Mouse (Mus musculus) retina, postnatal 7 days (tissue): Measurements from ENCODE around the gene Tmem239.

ENCODE experiments used
- DNase-seq: peaks from one replicate; pipeline ENCODE4 v3.0.0-alpha.2; 2012; ENCODE audit warnings: low read depth, low spot score

Tmem239 gene

DNA sequence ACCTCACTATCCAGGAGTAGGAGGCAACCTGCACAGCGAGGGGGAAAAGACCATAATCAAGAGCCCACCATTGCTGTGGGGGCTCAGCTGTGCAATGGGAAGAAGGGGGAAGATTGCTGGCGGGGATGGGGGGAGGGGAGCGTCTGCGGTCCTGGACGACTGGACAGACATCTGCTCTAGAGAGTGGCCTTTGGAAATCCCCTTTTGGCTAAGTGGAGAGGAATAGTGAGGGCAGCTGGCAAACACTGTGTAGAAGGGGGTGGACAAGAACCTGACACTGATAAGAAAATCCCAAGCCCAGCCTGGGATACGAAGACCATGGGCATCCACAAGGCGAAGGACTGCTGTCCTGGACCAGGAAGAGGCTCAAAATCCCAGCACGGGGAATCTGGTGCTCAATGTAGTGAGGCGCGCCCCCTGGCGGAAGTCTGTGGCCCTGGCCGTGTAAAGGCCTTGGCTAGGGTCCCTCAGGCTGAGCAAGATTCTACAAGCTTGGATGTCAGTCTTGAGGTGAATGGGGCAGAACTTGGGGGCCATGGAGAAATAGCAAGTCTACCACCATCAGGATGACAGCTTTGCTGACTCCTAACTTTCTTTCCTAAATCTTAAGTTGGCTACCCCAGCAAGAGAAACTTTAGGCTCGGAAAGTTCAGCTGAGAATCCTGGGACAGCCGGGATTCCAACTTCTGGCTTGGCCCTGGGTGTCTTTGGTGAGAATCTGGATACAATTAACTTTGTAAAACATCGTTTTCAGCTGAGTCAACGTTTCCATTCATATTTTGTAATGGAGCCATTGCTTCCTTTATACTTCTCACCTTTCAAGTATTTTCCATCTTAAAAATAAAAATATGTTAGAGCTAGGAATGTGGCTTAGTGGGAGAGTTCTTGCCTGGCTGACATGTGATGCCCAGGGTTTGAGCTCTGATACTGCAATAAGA lies 5.5 kb downstream of the Tmem239 start:
- DNase-seq = peak; percentile 73

GRCm38 (mm10) chr2:130412775-130413174 lies 6.5 kb downstream of the Tmem239 start:
- DNase-seq = no peak

- DNase-seq = no peak
Measured at GRCm38 (mm10) chr2:130414094-130414856, 8.0 kb downstream of the Tmem239 start.

DNA sequence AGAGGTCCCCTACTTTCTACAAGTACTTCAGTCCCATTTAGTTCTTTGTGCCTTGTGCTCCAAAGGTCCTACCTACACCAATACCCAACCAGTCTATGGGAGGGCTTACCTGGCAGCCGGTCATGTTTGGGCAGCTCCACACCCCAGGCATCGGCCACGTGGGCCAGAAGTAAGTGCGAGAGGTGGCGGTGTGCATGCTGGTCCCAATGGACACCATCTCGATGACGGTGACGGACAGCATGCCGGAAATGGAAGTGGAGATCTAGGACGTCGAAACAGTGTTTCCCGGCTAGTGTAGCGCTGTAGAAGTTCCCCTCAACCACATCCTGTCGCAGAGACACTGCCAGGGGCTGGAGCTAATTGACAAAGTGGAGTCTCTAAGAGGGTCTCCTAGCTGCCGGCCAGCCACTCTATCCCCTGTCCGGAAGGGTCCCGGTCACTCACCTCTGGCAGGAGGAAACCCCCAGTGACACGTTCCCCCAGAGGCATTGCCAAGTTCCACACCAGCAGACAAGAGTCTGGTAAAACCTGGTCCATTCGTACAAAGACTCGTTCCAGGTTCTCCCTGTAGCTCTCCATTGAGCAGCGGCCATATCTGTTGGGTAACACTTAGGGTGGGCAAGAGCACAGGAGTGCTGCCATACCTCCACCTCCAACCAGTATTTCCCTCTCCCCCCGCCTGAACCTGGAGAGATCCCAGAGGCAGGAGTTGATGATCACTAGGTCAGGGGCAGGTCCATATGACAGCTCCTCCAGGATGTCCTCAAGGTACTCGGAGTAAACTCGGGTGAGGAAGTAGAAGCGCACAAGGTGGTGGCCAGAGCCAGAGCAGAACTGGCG lies 15.7 kb downstream of the Tmem239 start:
- no peak for DNase-seq

- peak; percentile 60 for DNase-seq
Measured at GRCm38 (mm10) chr2:130423397-130424125, 17.3 kb downstream of the Tmem239 start.

DNA sequence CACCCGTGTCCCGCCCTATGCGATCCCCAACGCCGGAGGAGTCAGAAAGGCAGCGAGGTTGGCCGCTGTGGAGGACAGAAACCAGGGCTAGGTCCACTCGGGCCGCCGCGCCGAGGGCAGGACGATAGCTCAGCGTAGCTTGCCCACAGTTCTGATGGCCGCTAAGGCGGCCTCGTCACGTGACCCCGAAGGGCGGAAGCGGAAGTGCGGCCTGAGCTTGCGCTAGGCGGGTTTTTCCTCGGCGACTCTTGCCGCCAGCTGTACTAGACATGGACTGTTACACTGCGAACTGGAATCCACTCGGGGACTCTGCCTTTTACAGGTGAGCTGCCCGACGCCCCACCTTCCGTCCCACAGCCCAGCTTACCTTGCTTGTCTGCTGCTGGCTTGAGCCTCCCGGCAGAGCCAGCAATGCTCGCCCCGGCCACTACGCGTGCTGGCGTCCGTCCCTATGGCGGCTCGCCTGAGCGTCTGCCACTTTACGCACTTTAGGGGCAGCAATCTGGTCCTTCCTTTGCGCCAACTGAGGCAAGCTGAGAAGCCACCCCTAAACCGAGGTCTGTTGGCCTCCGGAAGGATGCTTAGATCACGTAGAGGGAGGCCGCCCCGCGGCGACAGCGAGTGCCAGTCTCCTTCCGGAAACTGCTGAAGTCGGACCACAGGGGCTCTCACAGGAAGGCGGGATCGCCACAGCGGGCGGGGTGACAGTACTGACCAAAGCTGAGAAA lies 18.0 kb downstream of the Tmem239 start, which contains the start of the genes Vps16 and Pced1a:
Vps16 (plus strand) TSS at position 214 of the 728 bp plus-strand sequence.
Pced1a (minus strand) TSS at position 576 of the 728 bp plus-strand sequence.
- peak; percentile 88 for DNase-seq

- peak; percentile 23 for DNase-seq
Measured at GRCm38 (mm10) chr2:130425112-130425511, 18.8 kb downstream of the Tmem239 start.

- DNase-seq = no peak
Measured at GRCm38 (mm10) chr2:130429851-130430250, 23.6 kb downstream of the Tmem239 start.

GRCm38 (mm10) chr2:130430484-130430883 lies 24.2 kb downstream of the Tmem239 start:
- no peak for DNase-seq

- no peak for DNase-seq
Measured at GRCm38 (mm10) chr2:130432157-130432556, 25.9 kb downstream of the Tmem239 start.

- DNase-seq = peak; percentile 29
Measured at GRCm38 (mm10) chr2:130433152-130433551, 26.9 kb downstream of the Tmem239 start.

DNA sequence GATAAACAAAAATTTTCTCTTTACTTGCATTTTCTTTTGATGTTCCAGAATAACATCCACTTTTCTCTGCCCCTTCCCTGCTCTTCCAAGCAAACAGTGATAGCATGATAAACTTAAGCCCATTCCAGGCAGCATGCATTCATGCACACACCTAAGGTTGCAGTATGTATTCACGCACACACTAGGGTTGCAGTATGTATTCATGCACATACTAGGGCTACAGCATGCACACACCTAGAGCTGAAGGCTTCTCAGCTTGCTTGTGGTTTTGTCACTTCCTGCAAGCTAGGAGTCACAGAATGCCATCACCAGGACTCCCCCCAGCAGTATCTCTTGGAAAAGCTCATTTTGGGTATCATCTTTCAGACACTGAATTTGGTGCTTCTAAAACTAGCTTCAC lies 30.5 kb downstream of the Tmem239 start:
- no peak for DNase-seq

- DNase-seq = no peak
Measured at GRCm38 (mm10) chr2:130438861-130439260, 32.6 kb downstream of the Tmem239 start.

DNA sequence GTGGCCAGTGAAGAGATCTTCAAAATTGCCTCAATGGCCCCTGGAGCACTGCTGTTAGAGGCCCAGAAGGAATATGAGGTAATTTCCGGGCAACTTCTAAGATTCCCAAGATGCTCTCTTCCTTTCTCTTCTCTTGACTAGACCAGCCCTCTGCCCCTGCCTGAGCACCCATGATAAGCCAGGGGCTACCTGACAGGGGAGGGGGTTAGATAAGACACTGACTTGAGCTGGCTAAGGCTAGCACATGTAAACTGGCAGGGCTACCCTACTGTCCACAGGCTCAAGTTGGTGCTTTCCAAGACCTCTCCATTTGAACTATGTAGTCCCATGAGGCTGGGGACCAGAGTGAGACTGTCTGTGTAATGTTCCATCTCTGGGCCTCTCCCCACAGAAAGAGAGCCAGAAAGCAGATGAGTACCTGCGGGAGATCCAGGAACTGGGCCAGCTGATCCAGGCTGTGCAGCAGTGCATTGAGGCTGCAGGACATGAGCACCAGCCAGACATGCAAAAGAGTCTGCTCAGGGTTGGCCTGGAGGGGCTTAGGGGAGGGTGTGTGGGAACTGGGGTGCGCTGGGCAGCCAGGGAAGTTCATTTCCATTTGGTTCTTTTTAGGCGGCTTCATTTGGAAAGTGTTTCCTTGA lies 33.7 kb downstream of the Tmem239 start:
- no peak for DNase-seq

- no peak for DNase-seq
Measured at GRCm38 (mm10) chr2:130442162-130442561, 35.9 kb downstream of the Tmem239 start.

DNA sequence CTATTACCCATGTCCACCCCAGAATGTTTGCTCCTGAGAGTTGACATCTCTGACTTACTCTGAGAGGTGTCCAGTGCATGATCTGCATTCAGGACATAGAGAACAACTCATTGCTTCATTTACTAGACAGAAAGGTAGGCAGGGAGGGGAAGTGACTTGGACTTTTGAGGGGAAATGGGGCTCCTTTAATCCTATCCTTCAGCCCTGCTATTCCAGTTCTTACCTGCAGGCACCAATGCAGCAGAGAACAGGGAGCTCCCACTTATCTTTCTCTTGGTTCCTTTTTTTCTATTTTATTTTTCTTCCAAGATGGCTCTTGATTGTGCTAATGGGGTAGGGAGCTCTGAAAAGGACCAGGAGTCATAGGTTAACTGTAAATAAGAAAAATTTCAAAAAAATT lies 42.2 kb downstream of the Tmem239 start:
- no peak for DNase-seq

- DNase-seq = no peak
Measured at GRCm38 (mm10) chr2:130449021-130449793, 42.9 kb downstream of the Tmem239 start.

DNA sequence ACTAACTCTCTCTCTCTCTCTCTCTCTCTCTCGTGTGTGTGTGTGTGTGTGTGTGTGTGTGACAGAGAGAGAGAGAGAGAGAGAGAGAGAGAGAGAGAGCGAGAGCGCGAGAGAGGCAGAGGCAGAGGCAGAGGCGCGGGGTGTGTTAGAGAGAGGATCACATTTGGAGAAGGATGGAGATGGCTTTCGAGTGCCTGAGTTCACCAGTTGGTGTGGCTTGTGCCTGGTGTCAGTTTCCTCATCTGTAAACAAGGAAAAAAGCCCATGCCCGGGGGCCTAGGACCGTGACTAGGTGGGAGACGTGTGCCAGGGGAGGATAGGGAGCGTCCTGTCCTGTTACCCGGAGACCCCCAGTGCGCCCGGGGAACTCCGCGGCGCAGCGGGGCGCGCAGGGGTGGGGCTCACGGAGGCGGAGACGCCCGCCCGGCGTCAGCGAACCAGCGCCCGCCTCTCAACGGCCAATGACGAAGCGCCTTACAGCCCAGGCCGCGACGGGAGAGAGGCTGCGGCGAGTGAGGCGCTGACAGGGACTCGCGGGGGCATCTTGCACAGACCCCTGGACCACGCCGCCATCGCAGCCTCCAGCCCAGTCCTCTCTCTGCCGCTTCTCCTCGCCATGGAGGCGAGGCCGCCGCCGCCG lies 43.6 kb downstream of the Tmem239 start, which contains the start of gene Ptpra:
Ptpra (plus strand) TSS at position 485 of the 640 bp plus-strand sequence.
- peak; percentile 79 for DNase-seq
